Comparison of ENCODE assay signal across 15 mouse cellular contexts in genomic region chr11:99146558-99146957, GRCm38 (mm10). TPM values are rescaled to one million over a fixed set of nuclear protein-coding genes. Genes with fewer than 3 reads are reported as not detected.
DNase-seq lines count a peak whose midpoint lies in the region; ATAC-seq and TF ChIP-seq lines count a peak whose summit lies in the region.
"Had no signal": no experiment of that assay in that cellular context is flagged by ENCODE, and none has a peak within 500 bp of the region (broad histone marks: within the 10 kb centered on the region; RNA-seq: fewer than 3 reads in every experiment).

No protein-coding gene starts in this region.

- H3K9ac ChIP-seq in heart, embryonic 12.5 days, result no peak overlapping the region
- H3K9ac ChIP-seq in lung, embryonic 14.5 days, result no peak overlapping the region
- no peak overlapping the region for H3K9ac ChIP-seq in embryonic facial prominence, embryonic 11.5 days (replicated peaks; ENCODE audit: low read length)
- no peak overlapping the region for H3K9ac ChIP-seq in limb, embryonic 11.5 days (ENCODE audit: low read length)
- H3K9ac ChIP-seq: liver, embryonic 12.5 days had no signal

- H3K4me2 ChIP-seq in heart, embryonic 12.5 days, result no peak overlapping the region
- H3K4me2 ChIP-seq in lung, embryonic 14.5 days, result no peak overlapping the region
- no peak overlapping the region for H3K4me2 ChIP-seq in embryonic facial prominence, embryonic 11.5 days (ENCODE audit: low read depth, low read length)
- no peak overlapping the region for H3K4me2 ChIP-seq in limb, embryonic 11.5 days (ENCODE audit: low read depth, severe bottlenecking)
- H3K4me2 ChIP-seq: liver, embryonic 12.5 days had no signal

- H3K4me1 ChIP-seq in heart, embryonic 12.5 days (replicated peaks), result peaks cover 58% of the 10 kb centered on the region
- H3K4me1 ChIP-seq in lung, embryonic 14.5 days (ENCODE audit: insufficient read depth), result peaks cover 41% of the 10 kb centered on the region
- H3K4me1 ChIP-seq in embryonic facial prominence, embryonic 11.5 days (ENCODE audit: control insufficient read depth, insufficient read depth, low read length), result peaks cover 16% of the 10 kb centered on the region
- peaks cover 57% of the 10 kb centered on the region for H3K4me1 ChIP-seq in limb, embryonic 11.5 days (ENCODE audit: control insufficient read depth, insufficient read depth, low read length)

- H3K4me3 ChIP-seq in heart, embryonic 12.5 days, result no peak overlapping the region
- H3K4me3 ChIP-seq in lung, embryonic 14.5 days (ENCODE audit: low read depth, low read length), result no peak overlapping the region
- H3K4me3 ChIP-seq in embryonic facial prominence, embryonic 11.5 days (ENCODE audit: low read depth, low read length), result no peak overlapping the region
- no peak overlapping the region for H3K4me3 ChIP-seq in limb, embryonic 11.5 days (ENCODE audit: low read depth, low read length)
- H3K4me3 ChIP-seq: liver, embryonic 12.5 days had no signal

- no peak for TF ChIP-seq CTCF in lung, embryonic 14.5 days (IDR thresholded peaks at IDR 0.05; ENCODE audit: low read depth)

- H3K27me3 ChIP-seq in heart, embryonic 12.5 days (replicated peaks), result no peaks in the 10 kb centered on the region; the same call in 1 of the 2 replicates
- no peaks in the 10 kb centered on the region for H3K27me3 ChIP-seq in lung, embryonic 14.5 days (ENCODE audit: insufficient read depth, low read length)
- no peaks in the 10 kb centered on the region for H3K27me3 ChIP-seq in embryonic facial prominence, embryonic 11.5 days (ENCODE audit: control insufficient read depth, insufficient read depth, low read length)
- H3K27me3 ChIP-seq in limb, embryonic 11.5 days (ENCODE audit: control insufficient read depth, insufficient read depth, low read length), result no peaks in the 10 kb centered on the region

- no peak for ATAC-seq in heart, embryonic 12.5 days (ENCODE audit: insufficient number of reproducible peaks, low FRiP score)
- no peak for ATAC-seq in lung, embryonic 14.5 days (ENCODE audit: insufficient read depth)
- ATAC-seq in embryonic facial prominence, embryonic 11.5 days (replicated peaks; ENCODE audit: insufficient number of reproducible peaks, low FRiP score, low TSS enrichment, low read depth), result no peak
- ATAC-seq in limb, embryonic 11.5 days (ENCODE audit: insufficient number of reproducible peaks, low FRiP score, low TSS enrichment, low read depth), result no peak
- ATAC-seq in CD4-positive, CD25-positive, alpha-beta regulatory T cell, adult 4 months, result no peak
- ATAC-seq: liver, embryonic 12.5 days; Patski had no signal

- H3K27ac ChIP-seq in heart, embryonic 12.5 days (ENCODE audit: poor library complexity, severe bottlenecking), result 0 out of 2 replicates have a peak overlapping the region, but pooled peaks have one; percentile 79
- peak overlapping the region; percentile 94 for H3K27ac ChIP-seq in lung, embryonic 14.5 days (ENCODE audit: low read depth)
- peak overlapping the region; percentile 97 for H3K27ac ChIP-seq in embryonic facial prominence, embryonic 11.5 days (replicated peaks; ENCODE audit: low read depth, low read length)
- H3K27ac ChIP-seq in limb, embryonic 11.5 days (replicated peaks; ENCODE audit: low read depth, low read length), result peak overlapping the region; percentile 99

- intact Hi-C loops in heart, postnatal 14 days (cut with DNase I), result loop anchor here (2.0 kb wide), 1 partner anchor 20 kb away; no protein-coding TSS in a partner anchor

- DNase-seq in heart, postnatal 14 days, result no peak
- DNase-seq in lung, embryonic 14.5 days, result no peak
- no peak for DNase-seq in lung, postnatal 25 days (ENCODE audit: low spot score)
- DNase-seq in embryonic facial prominence, embryonic 11.5 days (ENCODE audit: low spot score), result no peak
- no peak for DNase-seq in limb, embryonic 11.5 days (ENCODE audit: low spot score)
- DNase-seq in frontal cortex, postnatal 25 days (ENCODE audit: low spot score in 2 of 2), result no peak
- DNase-seq: adrenal gland, postnatal 25 days; cerebellum, adult 11-12 months; heart, postnatal 36 days; spleen, adult 18-20 months had no signal

- WGBS in heart, embryonic 12.5 days, result 64% methylated on average over 6 of the region's 6 CpGs
- 52% methylated on average over 6 of the region's 6 CpGs for WGBS in lung, embryonic 14.5 days
- WGBS in embryonic facial prominence, embryonic 11.5 days, result 73% methylated on average over 6 of the region's 6 CpGs
- WGBS in limb, embryonic 11.5 days, result 69% methylated on average over 6 of the region's 6 CpGs

- H3K9me3 ChIP-seq in heart, embryonic 12.5 days (replicated peaks), result no peaks in the 10 kb centered on the region
- no peaks in the 10 kb centered on the region for H3K9me3 ChIP-seq in lung, embryonic 14.5 days (ENCODE audit: low read depth, low read length)
- no peaks in the 10 kb centered on the region for H3K9me3 ChIP-seq in embryonic facial prominence, embryonic 11.5 days (replicated peaks; ENCODE audit: control insufficient read depth, low read length)
- no peaks in the 10 kb centered on the region for H3K9me3 ChIP-seq in limb, embryonic 11.5 days (ENCODE audit: control insufficient read depth, low read length)
- H3K9me3 ChIP-seq: liver, embryonic 12.5 days had no signal

- no peaks in the 10 kb centered on the region for H3K36me3 ChIP-seq in heart, embryonic 12.5 days
- H3K36me3 ChIP-seq in lung, embryonic 14.5 days (ENCODE audit: insufficient read depth), result no peaks in the 10 kb centered on the region
- no peaks in the 10 kb centered on the region for H3K36me3 ChIP-seq in embryonic facial prominence, embryonic 11.5 days (replicated peaks; ENCODE audit: control insufficient read depth, insufficient read depth, low read depth, low read length)
- no peaks in the 10 kb centered on the region for H3K36me3 ChIP-seq in limb, embryonic 11.5 days (ENCODE audit: control insufficient read depth, insufficient read depth, low read length)
- H3K36me3 ChIP-seq: liver, embryonic 12.5 days had no signal

RNA-seq across cellular contexts. Expression of gene Ccr7, which starts 8.3 kb away (rescaled TPM):
- 0.08 TPM in 1 of 2 replicates, not detected in the other for polyA plus RNA-seq in heart, embryonic 12.5 days (2016; fragmentation: Nextera tagmentation; extraction: Ambion mirVana)
- total RNA-seq in heart, postnatal 14 days (2021), result under 1 TPM; 0.45 to 0.80 TPM
- 0.30 and 0.45 TPM in 2 replicates for polyA plus RNA-seq in lung, embryonic 14.5 days (2014; fragmentation: Nextera tagmentation; extraction: Ambion mirVana)
- 0.31 and 0.60 TPM in 2 replicates for polyA plus RNA-seq in embryonic facial prominence, embryonic 11.5 days (2014; fragmentation: Nextera tagmentation; extraction: Ambion mirVana)
- 1.0 and 1.3 TPM in 2 replicates for polyA plus RNA-seq in limb, embryonic 11.5 days (2014; fragmentation: Nextera tagmentation; extraction: Ambion mirVana)
- 100 to 1,000 TPM; 277 to 361 TPM for polyA plus RNA-seq in CD4-positive, CD25-positive, alpha-beta regulatory T cell, adult 4 months (2017; shearing (Covaris generic))
- total RNA-seq: midbrain, postnatal 0 days had no signal
- polyA plus RNA-seq: midbrain, postnatal 0 days had no signal

RNA-seq across cellular contexts. Expression of gene Tns4, which starts 57.5 kb away (rescaled TPM):
- polyA plus RNA-seq in heart, embryonic 12.5 days (2016; fragmentation: Nextera tagmentation; extraction: Ambion mirVana), result 0.05 and 0.11 TPM in 2 replicates
- under 1 TPM in 1 of 2 experiments, not detected in 1; 0.15 TPM for total RNA-seq in heart, postnatal 14 days (2021)
- 0.39 and 0.47 TPM in 2 replicates for polyA plus RNA-seq in lung, embryonic 14.5 days (2014; fragmentation: Nextera tagmentation; extraction: Ambion mirVana)
- 0.22 and 0.86 TPM in 2 replicates for polyA plus RNA-seq in embryonic facial prominence, embryonic 11.5 days (2014; fragmentation: Nextera tagmentation; extraction: Ambion mirVana)
- polyA plus RNA-seq in limb, embryonic 11.5 days (2014; fragmentation: Nextera tagmentation; extraction: Ambion mirVana), result 1.2 and 1.6 TPM in 2 replicates
- polyA plus RNA-seq in CD4-positive, CD25-positive, alpha-beta regulatory T cell, adult 4 months (2017; shearing (Covaris generic)), result under 1 TPM in 1 of 2 experiments, not detected in 1; 0.35 TPM
- polyA plus RNA-seq: Patski had no signal

Comparison
In these comparisons a context has a peak if more than half of its experiments do, and no peak if none do; other contexts are left out.
1. RNA of gene Ccr7, which starts 8.3 kb away (polyA plus RNA-seq): 277 to 361 TPM in CD4-positive, CD25-positive, alpha-beta regulatory T cell, adult 4 months; 1.0 to 1.3 TPM in limb, embryonic 11.5 days, 0.31 to 0.60 TPM in embryonic facial prominence, embryonic 11.5 days, 0.30 to 0.45 TPM in lung, embryonic 14.5 days and 0.08 TPM in heart, embryonic 12.5 days; every median in the first group is over 100 times any median in the second.
2. Peak in every context shown above with its lines, with median percentiles within 50 percentile points of each other: H3K27ac ChIP-seq.